Mouse (Mus musculus) lung, postnatal 4 days (tissue): ENCODE measurements around the gene Nebl.
"Not testable (repeated sequence)": the region's sequence is repeated elsewhere in the genome, so short reads cannot be mapped to it uniquely, and the experiment has no call there.

Experiments used
- DNase-seq, 2 experiments: peaks; one replicate each; pipeline ENCODE4 v3.0.0; 2021

Gene Nebl

DNA sequence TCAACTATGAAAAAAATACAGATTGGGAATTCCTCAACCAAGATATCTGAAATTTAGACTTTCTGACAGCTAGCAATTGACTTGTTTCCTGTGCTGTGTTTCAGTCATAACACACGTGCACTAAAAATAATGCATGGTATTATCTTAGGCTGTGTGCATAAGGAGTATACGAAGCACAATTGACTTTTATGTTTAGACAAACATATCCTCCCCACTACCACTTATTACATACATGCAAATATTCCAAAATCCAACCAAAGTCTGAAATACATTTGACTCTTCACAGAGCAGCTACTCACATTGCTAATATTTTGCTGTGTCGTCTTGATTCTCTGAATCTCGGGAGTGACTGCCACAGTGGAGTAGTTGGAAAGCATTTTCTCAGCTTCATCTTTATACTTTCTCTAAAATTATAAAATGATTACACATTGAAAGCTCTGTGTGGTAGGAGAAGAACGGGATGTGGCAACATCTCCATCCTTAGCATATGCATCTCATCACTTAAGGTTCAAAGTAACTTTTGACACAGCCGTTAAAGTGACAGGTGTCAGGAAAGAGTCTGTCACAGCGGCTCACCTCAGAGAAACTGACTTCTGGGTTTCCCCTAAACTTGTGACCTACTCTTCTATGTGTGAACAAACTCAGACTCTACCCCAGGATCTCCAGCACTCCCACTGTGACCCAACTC is 340.6 kb downstream of the Nebl start:
- DNase-seq = no peak

DNA sequence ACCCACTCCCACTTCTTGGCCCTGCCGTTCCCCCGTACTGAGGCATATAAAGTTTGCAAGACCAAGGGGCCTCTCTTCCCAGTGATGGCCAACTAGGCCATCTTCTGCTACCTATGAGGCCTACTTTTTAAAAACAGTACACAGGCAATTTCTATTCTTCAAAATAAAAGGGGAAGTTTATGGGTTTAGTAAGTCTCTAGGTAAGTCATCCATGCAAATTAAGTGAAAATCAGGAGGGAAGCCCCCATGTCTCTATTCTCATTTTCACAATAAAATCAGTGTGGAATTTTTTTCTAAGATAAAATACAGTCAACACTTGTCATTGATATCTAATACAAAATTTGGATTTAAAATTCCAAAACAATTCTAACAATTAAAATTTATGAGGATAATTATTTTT is 341.4 kb downstream of the Nebl start:
- no peak for DNase-seq

DNA sequence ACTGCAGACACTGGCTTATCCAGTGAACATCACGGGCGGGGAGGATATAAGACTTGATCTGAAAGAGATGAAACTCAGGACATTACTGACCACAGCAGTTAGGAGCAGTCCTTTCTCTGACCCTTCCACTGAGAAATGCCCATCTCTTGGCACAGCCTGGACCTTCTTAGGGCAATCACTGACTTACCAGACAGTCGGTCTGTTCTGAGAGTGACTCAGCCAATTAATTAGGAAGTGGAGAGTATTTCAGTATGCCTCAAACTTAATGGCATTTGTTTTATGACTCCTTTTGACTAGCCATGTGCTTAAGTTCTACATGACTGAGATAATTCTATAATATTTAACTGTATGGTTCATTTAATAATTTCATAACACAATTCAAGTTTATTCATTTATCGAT is 341.9 kb downstream of the Nebl start:
- DNase-seq = no peak

DNA sequence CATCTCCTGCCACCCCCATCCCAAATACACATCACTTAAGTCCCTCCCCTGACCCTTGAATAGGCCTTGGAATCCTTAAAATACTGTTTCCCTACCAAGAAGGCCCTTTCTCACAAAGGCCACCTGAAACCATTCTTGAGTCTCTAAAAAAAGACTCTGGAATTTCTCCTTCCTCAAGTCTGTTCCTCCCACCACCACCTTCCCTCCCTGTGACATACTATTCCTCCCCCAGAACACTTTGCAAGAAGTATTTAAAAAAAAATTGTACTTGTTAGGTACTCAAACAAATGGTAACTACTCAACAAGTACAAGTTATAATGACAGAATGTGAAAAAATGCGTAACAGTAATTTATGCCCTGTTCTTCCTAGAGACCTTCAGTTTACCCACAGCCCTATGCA is 349.0 kb downstream of the Nebl start:
- no peak for DNase-seq

DNA sequence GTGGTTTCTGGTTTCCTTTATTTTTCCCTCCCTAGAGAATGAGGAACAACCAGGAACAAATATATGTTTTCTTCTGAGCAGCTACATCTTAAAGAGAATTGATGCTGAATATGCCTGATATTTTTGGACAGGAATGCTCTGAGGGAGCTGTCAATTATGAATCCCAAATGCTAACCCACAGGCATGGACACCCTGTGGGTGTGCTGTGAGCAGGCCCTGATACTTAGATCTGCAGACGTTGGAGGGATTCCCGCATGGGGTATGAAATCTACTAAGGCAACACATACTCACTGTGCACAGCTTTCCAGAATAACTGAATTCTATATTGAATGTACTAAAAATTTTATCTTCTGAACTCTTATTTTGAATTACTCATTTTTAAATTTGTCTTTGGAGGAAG is 355.3 kb downstream of the Nebl start:
- DNase-seq = no peak

DNA sequence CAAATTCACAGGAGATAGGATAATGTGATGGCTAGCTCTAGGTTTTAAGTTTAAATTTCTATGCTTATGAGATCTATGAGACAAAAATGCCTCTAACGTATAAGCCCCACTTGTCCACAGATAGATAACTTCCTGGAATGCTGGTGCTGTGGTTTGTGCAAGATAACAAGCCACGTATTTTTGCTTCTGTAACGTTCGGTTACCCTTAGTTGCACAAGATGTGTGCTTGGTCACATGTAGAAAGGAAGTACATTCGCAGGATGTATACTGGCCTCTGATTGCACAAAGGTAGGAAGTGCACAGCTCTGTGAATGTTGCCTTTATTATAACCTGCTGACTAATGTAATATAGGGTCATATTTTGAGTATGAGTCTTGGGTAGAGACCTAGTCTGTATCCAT is 365.6 kb downstream of the Nebl start:
- no peak for DNase-seq

DNA sequence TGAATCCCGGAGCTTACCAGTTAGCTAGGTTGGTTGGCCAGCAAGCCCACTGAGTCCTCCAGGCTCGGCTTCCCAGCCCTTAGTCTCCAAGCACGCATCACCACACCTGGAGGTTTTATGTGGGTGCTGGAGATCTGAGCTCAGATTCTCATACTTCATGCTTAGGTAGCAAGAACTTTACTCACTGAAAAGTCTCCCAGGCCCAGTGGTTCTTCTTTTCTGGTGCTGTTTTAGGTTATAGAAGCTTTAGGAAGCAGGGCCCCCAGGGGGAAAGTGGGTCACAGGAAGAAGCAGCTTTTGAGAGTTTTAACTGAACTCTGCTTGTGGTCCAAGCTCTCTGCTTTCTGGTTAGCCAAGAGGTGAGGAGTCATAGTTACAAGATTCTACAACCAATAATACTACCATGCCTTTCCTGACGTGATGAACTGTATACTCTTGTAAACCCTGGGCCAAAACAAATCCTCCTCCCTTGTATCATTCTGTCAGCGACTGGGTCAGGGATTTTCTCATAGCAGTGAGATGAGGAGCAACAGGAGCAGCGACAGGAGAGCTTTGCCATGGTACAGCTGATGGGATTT is 366.2 kb downstream of the Nebl start:
- no peak for DNase-seq

DNA sequence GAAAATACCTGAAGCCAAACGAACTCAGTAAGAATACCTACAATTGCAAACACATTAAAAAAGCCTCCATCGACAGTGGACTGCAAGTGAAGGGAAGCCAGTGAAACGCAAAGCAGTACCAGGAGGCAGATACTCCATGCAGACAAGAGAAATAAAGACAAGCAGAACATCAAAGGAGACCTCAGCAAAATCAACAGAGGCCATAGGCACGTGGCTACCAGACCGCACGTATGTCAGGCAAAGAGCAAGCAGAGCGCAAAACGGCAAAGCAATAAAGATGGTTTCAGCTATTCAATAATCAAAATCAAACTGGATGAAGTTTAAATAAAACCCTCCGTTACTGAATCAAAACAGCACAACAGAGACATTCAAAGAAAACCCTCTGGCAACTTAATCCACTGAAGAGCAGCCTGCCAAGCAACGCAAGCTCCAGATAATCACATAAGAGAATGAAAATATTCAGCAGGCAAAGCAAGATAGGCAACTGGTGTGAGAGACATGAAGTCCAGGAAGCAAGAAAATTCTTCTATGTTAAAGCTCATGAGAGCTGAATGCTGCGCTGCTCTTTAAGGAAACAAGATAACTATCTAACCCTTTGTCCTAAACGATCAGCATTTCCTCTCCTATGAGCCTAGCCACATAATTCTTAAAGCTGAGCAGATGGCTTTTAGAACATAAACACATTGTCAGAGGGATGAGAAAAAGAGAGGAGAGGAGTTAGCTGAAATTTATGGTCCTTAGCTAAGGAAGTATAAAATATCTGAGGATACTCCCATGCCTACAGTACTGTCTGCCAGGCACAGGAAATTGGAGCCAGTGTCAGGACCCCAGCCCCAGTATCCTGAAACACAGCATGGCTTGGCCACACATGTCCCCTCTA is 367.7 kb downstream of the Nebl start:
- no peak for DNase-seq

DNA sequence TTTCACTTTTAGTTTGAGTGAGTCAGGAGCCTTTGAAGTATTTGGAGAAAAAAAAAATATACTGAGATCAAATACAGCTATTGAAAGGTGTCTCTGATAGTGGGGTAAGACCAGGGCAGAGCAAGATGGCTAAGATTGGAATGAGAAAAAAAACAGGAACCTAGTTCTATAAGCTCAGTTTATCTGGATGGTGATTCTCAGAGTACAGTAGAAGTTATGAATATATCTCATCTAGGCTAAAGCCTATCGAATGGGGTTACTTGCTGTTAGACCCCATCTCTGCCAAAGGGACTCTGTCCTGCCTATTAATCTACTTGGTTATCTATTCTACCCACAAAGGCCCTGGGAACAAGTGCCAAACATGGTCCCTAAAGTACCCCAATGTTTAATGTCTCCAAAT is 369.1 kb downstream of the Nebl start:
- DNase-seq = no peak

DNA sequence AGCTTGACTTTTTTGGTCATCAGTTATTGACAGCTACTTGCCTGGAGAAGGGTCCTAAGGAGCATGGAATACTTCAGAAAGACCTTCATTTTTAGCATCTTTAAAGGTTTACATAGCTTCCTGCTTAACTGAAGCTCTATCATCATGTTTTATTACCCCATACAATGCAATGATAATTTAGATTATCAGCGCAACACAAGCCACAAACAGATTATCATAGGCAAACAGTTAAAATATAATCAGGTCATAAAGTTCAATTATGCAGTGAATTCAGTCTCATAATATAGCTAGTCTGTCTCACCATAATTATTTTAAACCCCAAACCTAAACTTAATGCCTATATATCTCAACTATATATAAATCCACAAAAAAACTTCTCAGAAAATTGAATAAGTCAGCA is 386.6 kb downstream of the Nebl start:
- no peak for DNase-seq

DNA sequence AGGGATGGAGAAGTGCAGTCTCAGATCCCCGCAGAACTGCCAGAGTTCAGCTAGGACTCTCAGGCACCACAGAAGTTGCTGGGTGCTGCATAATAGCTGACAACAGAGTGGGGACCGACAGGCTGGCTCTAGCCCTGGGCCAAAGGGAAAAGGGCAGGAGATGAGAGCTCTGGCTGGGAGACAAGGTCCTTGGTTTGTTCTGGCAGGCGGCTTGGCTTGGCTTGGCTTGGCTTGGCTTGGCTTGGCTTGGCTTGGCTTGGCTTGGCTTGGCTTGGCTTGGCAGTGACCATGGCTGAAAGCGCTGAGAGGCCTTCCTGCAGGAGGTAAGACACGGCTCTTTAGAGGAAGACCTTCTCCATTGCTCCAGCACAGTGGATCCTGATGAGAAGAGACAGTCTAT is 395.8 kb downstream of the Nebl start:
- no peak for DNase-seq

DNA sequence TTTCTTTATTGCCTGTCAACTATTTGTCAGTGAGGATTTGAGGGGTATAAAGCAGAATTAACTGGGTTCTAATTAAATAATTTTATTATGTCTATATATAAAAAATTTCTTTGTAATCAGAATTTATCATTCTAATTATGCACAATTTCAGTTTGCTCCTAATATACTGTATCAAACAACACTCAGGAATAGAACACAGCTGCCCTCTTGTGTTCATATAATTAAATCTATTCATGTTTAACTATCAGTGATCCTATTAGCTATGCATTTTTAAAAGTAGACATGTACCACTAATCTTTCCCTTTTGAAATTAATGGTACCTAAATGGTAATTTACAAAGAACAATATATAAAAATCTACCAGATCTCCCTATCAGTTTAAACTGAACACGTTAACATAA is 404.7 kb downstream of the Nebl start:
- no peak for DNase-seq

DNA sequence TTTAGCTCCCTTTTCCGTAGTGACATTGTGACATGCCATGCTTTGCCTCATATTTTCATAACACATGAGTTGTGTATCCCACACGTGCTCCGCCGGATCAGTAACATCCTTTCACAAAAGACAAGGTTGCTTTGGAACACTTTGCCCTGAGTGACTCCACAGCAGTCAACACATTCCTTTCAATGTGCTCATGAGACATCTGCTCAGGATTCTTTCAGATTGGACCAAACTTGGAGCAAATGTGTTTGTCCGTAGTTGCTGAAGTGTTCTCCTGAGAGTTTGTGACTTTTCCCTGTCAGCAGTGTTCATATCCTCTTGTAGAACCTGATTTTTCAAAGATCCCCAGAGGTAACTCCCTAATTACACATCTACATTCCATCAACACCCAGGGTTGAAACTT is 414.4 kb downstream of the Nebl start:
- DNase-seq = peak; percentile 27 to 65

DNA sequence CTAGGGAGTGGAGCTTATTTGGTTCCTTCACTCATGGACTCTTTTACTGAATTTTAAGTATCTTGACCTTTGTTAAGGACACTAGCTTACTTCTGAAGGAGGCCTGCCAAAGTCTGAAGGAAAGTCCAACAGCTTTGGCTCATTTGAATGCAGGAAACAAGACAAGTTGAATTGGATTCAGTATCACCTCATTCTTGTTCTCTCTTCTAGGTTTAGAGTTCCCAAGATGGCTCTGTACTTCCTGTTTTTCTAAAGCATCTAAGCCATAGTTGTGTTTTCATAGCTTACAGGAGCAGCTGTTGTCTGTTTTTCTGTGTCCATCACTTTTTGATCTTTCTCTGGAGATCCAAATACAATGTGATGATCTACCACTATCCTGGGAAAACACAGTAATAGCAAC is 429.9 kb downstream of the Nebl start:
- no peak for DNase-seq

DNA sequence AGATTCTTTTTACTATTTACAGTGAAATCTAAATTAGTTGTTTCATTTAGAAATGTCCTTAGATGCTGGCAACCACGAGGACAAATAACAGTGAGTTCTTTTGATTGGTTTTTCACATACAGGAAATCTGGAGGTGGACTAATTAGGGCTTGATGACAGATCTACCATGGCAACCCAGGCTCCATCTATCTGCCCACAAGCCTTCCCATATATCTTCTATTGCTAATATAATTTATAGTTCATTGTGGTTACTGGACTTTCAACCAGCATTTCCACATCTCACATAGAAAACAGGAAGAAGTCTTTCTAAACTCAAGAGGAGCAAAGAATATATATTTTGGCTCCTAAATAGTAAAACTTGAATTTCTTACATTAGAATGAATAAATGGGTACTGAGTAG is 433.8 kb downstream of the Nebl start:
- DNase-seq = no peak

DNA sequence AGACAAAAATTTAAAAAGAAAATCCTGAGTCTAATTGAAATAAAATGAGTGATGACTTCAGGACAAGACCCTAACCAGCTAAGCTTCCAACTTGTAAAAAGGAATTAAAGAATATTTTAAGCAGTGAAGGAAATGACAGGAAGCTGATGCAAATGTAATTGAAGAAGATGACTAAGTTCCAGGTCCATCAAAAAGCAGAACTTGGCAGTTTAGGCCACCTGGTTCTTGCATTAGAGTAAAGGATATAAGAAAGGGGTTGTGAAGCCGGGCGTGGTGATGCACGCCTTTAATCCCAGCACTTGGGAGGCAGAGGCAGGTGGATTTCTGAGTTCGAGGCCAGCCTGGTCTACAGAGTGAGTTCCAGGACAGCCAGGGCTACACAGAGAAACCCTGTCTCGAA is 436.0 kb downstream of the Nebl start:
- not testable (repeated sequence) for DNase-seq
